ENCODE assay signal across 8 mouse cellular contexts in genomic region chr2:115514831-115515428, GRCm38 (mm10).
DNase-seq lines count a peak whose midpoint lies in the region; ATAC-seq and TF ChIP-seq lines count a peak whose summit lies in the region.

No protein-coding gene starts in this region.

- peak; percentile 73; the same call in 1 of the 2 replicates for TF ChIP-seq CTCF in brain, embryonic 14.5 days (IDR thresholded peaks at IDR 0.05; ENCODE audit: borderline replicate concordance, extremely low read depth, insufficient read depth, insufficient read length)
- TF ChIP-seq CTCF in liver, postnatal 0 days (IDR thresholded peaks at IDR 0.05; ENCODE audit: low read depth), result peak; percentile 81

- no peaks in the 10 kb centered on the region for H3K9me3 ChIP-seq in midbrain, embryonic 10.5 days (replicated peaks)
- no peaks in the 10 kb centered on the region for H3K9me3 ChIP-seq in midbrain, embryonic 15.5 days
- H3K9me3 ChIP-seq in kidney, embryonic 15.5 days (replicated peaks), result no peaks in the 10 kb centered on the region
- H3K9me3 ChIP-seq in liver, postnatal 0 days (ENCODE audit: low read length), result no peaks in the 10 kb centered on the region

- no peak overlapping the region for H3K4me2 ChIP-seq in midbrain, embryonic 15.5 days
- H3K4me2 ChIP-seq in kidney, embryonic 15.5 days, result 0 out of 2 replicates have a peak overlapping the region, but pooled peaks have one; percentile 3
- no peak overlapping the region for H3K4me2 ChIP-seq in liver, postnatal 0 days (ENCODE audit: low read depth, low read length)

- TF ChIP-seq EP300 in liver, postnatal 0 days (IDR thresholded peaks at IDR 0.05; ENCODE audit: low read depth), result no peak

- no peak overlapping the region for H3K27ac ChIP-seq in midbrain, embryonic 10.5 days (replicated peaks)
- no peak overlapping the region for H3K27ac ChIP-seq in midbrain, embryonic 15.5 days
- H3K27ac ChIP-seq in kidney, embryonic 15.5 days, result peak overlapping the region; percentile 86
- no peak overlapping the region for H3K27ac ChIP-seq in liver, postnatal 0 days (ENCODE audit: low read depth)

- peak; percentile 46 for DNase-seq in midbrain, embryonic 10.5 days (ENCODE audit: low spot score)
- peak; percentile 90 for DNase-seq in brain, embryonic 14.5 days (ENCODE audit: low read depth)
- peak; percentile 10 to 24 for DNase-seq in frontal cortex, postnatal 10 days (ENCODE audit: low spot score in 2 of 2)
- DNase-seq in liver, postnatal 0 days, result peak; percentile 21
- DNase-seq in skeletal muscle tissue, adult 2 months (ENCODE audit: low read depth, low spot score), result peak; percentile 1
- no peak for DNase-seq in gastrocnemius, postnatal 25 days

- H3K9ac ChIP-seq in midbrain, embryonic 15.5 days, result no peak overlapping the region
- H3K9ac ChIP-seq in kidney, embryonic 15.5 days, result no peak overlapping the region
- H3K9ac ChIP-seq in liver, postnatal 0 days (replicated peaks), result no peak overlapping the region

- no peak for TF ChIP-seq POLR2A in brain, embryonic 14.5 days (IDR thresholded peaks at IDR 0.05; ENCODE audit: borderline replicate concordance, extremely low read depth, insufficient read depth, insufficient read length, poor library complexity, severe bottlenecking)

- no peaks in the 10 kb centered on the region for H3K36me3 ChIP-seq in midbrain, embryonic 10.5 days
- H3K36me3 ChIP-seq in midbrain, embryonic 15.5 days (replicated peaks), result no peaks in the 10 kb centered on the region
- H3K36me3 ChIP-seq in kidney, embryonic 15.5 days, result no peaks in the 10 kb centered on the region
- H3K36me3 ChIP-seq in liver, postnatal 0 days (replicated peaks; ENCODE audit: insufficient read depth, low read length), result no peaks in the 10 kb centered on the region

- peaks cover 22% of the 10 kb centered on the region for H3K4me1 ChIP-seq in midbrain, embryonic 10.5 days
- peaks cover 3% of the 10 kb centered on the region; the same call in 1 of the 2 replicates for H3K4me1 ChIP-seq in midbrain, embryonic 15.5 days
- H3K4me1 ChIP-seq in kidney, embryonic 15.5 days, result peaks cover 34% of the 10 kb centered on the region
- peaks cover 5% of the 10 kb centered on the region for H3K4me1 ChIP-seq in liver, postnatal 0 days (ENCODE audit: insufficient read depth)

- no peak; the same call in 1 of the 2 replicates for ATAC-seq in midbrain, embryonic 15.5 days (replicated peaks)
- peak; percentile 74; the same call in 1 of the 2 replicates for ATAC-seq in kidney, embryonic 15.5 days (replicated peaks; ENCODE audit: low FRiP score)
- no peak for ATAC-seq in liver, postnatal 0 days

- H3K27me3 ChIP-seq in midbrain, embryonic 10.5 days (ENCODE audit: low read depth, poor library complexity, severe bottlenecking), result peaks cover 12% of the 10 kb centered on the region
- H3K27me3 ChIP-seq in midbrain, embryonic 15.5 days (replicated peaks), result no peaks in the 10 kb centered on the region; the same call in 1 of the 2 replicates
- no peaks in the 10 kb centered on the region for H3K27me3 ChIP-seq in kidney, embryonic 15.5 days
- H3K27me3 ChIP-seq in liver, postnatal 0 days (ENCODE audit: insufficient read depth, low read length), result no peaks in the 10 kb centered on the region

- H3K4me3 ChIP-seq in midbrain, embryonic 10.5 days, result no peak overlapping the region
- H3K4me3 ChIP-seq in midbrain, embryonic 15.5 days, result no peak overlapping the region
- no peak overlapping the region for H3K4me3 ChIP-seq in kidney, embryonic 15.5 days (replicated peaks)
- H3K4me3 ChIP-seq in liver, postnatal 0 days (ENCODE audit: low read depth, low read length), result no peak overlapping the region

- WGBS in midbrain, embryonic 10.5 days, result 15% methylated on average over 9 of the region's 9 CpGs
- 11% methylated on average over 9 of the region's 9 CpGs for WGBS in midbrain, embryonic 15.5 days
- 10% methylated on average over 9 of the region's 9 CpGs for WGBS in kidney, embryonic 15.5 days
- WGBS in liver, postnatal 0 days (ENCODE audit: insufficient replicate concordance), result 20% methylated on average over 9 of the region's 9 CpGs
